Mouse (Mus musculus): ENCODE measurements around the gene Tmem63c. TPM values are rescaled to one million over a fixed set of nuclear protein-coding genes. Genes with fewer than 3 reads are reported as not detected.

Tmem63c gene
- polyA plus RNA-seq, 1 experiment from 2014 or later = 0.04 TPM

GRCm38 (mm10) chr12:86984194-86984555 is 37.0 kb upstream of the Tmem63c start:
- H3K36me3 ChIP-seq (ENCODE audit: insufficient read depth, low read length) = no peaks in the 10 kb centered on the region
- H3K4me2 ChIP-seq (replicated peaks; ENCODE audit: low read depth, low read length) = no peak overlapping the region
- H3K9me3 ChIP-seq (ENCODE audit: low read length) = no peaks in the 10 kb centered on the region
- H3K27me3 ChIP-seq (ENCODE audit: insufficient read depth, low read length) = peaks cover 44% of the 10 kb centered on the region
- no peak overlapping the region for H3K4me3 ChIP-seq (ENCODE audit: low read length)
- ATAC-seq (ENCODE audit: low FRiP score, low TSS enrichment) = peak; percentile 44; the same call in 1 of the 2 replicates
- no peak overlapping the region for H3K9ac ChIP-seq (replicated peaks; ENCODE audit: low read length)
- H3K27ac ChIP-seq (ENCODE audit: low read length) = no peak overlapping the region
- WGBS = 7% methylated on average over 6 of the region's 6 CpGs
- H3K4me1 ChIP-seq (ENCODE audit: insufficient read depth, low read length) = no peaks in the 10 kb centered on the region; the same call in 1 of the 2 replicates

GRCm38 (mm10) chr12:86986562-86986961 is 34.6 kb upstream of the Tmem63c start:
- Histone ChIP-seq H3K4me3 (ENCODE audit: low read length) (no peak overlapping the region), H3K4me2 (replicated peaks; ENCODE audit: low read depth, low read length) (no peak overlapping the region), H3K4me1 (ENCODE audit: insufficient read depth, low read length) (peaks cover 12% of the 10 kb centered on the region), H3K36me3 (ENCODE audit: insufficient read depth, low read length) (no peaks in the 10 kb centered on the region), H3K27ac (ENCODE audit: low read length) (no peak overlapping the region), H3K9ac (replicated peaks; ENCODE audit: low read length) (no peak overlapping the region), H3K27me3 (ENCODE audit: insufficient read depth, low read length) (peaks cover 66% of the 10 kb centered on the region), H3K9me3 (ENCODE audit: low read length) (no peaks in the 10 kb centered on the region)
- no peak for ATAC-seq (ENCODE audit: low FRiP score, low TSS enrichment)
- 69% methylated on average over 4 of the region's 4 CpGs for WGBS

- H3K27me3 ChIP-seq (ENCODE audit: insufficient read depth, low read length) = peaks cover 69% of the 10 kb centered on the region
These were observed 32.9 kb upstream of the Tmem63c start for GRCm38 (mm10) chr12:86988227-86988626.

GRCm38 (mm10) chr12:86989378-86989777 is 31.8 kb upstream of the Tmem63c start:
- Histone ChIP-seq H3K27ac (ENCODE audit: low read length) (no peak overlapping the region), H3K36me3 (ENCODE audit: insufficient read depth, low read length) (no peaks in the 10 kb centered on the region), H3K27me3 (ENCODE audit: insufficient read depth, low read length) (peaks cover 62% of the 10 kb centered on the region), H3K9me3 (ENCODE audit: low read length) (no peaks in the 10 kb centered on the region), H3K4me1 (ENCODE audit: insufficient read depth, low read length) (peaks cover 12% of the 10 kb centered on the region), H3K4me3 (ENCODE audit: low read length) (no peak overlapping the region), H3K9ac (replicated peaks; ENCODE audit: low read length) (no peak overlapping the region), H3K4me2 (replicated peaks; ENCODE audit: low read depth, low read length) (peak overlapping the region; percentile 43; the same call in 1 of the 2 replicates)
- 9% methylated on average over 15 of the region's 15 CpGs for WGBS
- ATAC-seq (ENCODE audit: low FRiP score, low TSS enrichment) = no peak

More at GRCm38 (mm10) chr12:86988227-86988626, 32.9 kb upstream of the Tmem63c start:
- H3K4me1 ChIP-seq (ENCODE audit: insufficient read depth, low read length) = peaks cover 12% of the 10 kb centered on the region
- no peak overlapping the region for H3K4me3 ChIP-seq (ENCODE audit: low read length)
- H3K9ac ChIP-seq (replicated peaks; ENCODE audit: low read length) = no peak overlapping the region
- H3K27ac ChIP-seq (ENCODE audit: low read length) = no peak overlapping the region
- no peak overlapping the region for H3K4me2 ChIP-seq (replicated peaks; ENCODE audit: low read depth, low read length)
- H3K9me3 ChIP-seq (ENCODE audit: low read length) = no peaks in the 10 kb centered on the region
- ATAC-seq (ENCODE audit: low FRiP score, low TSS enrichment) = no peak
- no peaks in the 10 kb centered on the region for H3K36me3 ChIP-seq (ENCODE audit: insufficient read depth, low read length)
- 47% methylated on average over 16 of the region's 16 CpGs for WGBS

- WGBS = 1% methylated on average over 63 of the region's 68 CpGs
- no peak within 1 kb of the TSS for H3K27ac ChIP-seq (ENCODE audit: low read length)
- H3K36me3 ChIP-seq (ENCODE audit: insufficient read depth, low read length) = no peaks in the 10 kb centered on the region
- peak within 1 kb of the TSS; percentile 43 for H3K4me2 ChIP-seq (replicated peaks; ENCODE audit: low read depth, low read length)
- peaks cover 12% of the 10 kb centered on the region for H3K4me1 ChIP-seq (ENCODE audit: insufficient read depth, low read length)
- ATAC-seq (ENCODE audit: low FRiP score, low TSS enrichment) = peak; percentile 82
- H3K27me3 ChIP-seq (ENCODE audit: insufficient read depth, low read length) = peaks cover 55% of the 10 kb centered on the region
- H3K9ac ChIP-seq (replicated peaks; ENCODE audit: low read length) = no peak within 1 kb of the TSS
- H3K4me3 ChIP-seq (ENCODE audit: low read length) = peak within 1 kb of the TSS; percentile 20
- H3K9me3 ChIP-seq (ENCODE audit: low read length) = no peaks in the 10 kb centered on the region
These were observed 31.0 kb upstream of the Tmem63c start, which contains the start of gene Zdhhc22 for GRCm38 (mm10) chr12:86989890-86990754. Gene Zdhhc22 (minus strand): TSS chr12:86990430.

GRCm38 (mm10) chr12:86990755-86991110 is 30.4 kb upstream of the Tmem63c start:
- ATAC-seq (ENCODE audit: low FRiP score, low TSS enrichment) = no peak
- Histone ChIP-seq H3K9ac (replicated peaks; ENCODE audit: low read length) (no peak overlapping the region), H3K9me3 (ENCODE audit: low read length) (no peaks in the 10 kb centered on the region), H3K4me2 (replicated peaks; ENCODE audit: low read depth, low read length) (peak overlapping the region; percentile 43; the same call in 1 of the 2 replicates), H3K4me3 (ENCODE audit: low read length) (no peak overlapping the region), H3K27me3 (ENCODE audit: insufficient read depth, low read length) (peaks cover 49% of the 10 kb centered on the region), H3K4me1 (ENCODE audit: insufficient read depth, low read length) (peaks cover 12% of the 10 kb centered on the region), H3K27ac (ENCODE audit: low read length) (no peak overlapping the region), H3K36me3 (ENCODE audit: insufficient read depth, low read length) (no peaks in the 10 kb centered on the region)
- 38% methylated on average over 2 of the region's 2 CpGs for WGBS

- Histone ChIP-seq H3K36me3 (ENCODE audit: insufficient read depth, low read length) (no peaks in the 10 kb centered on the region), H3K4me2 (replicated peaks; ENCODE audit: low read depth, low read length) (no peak overlapping the region), H3K27ac (ENCODE audit: low read length) (no peak overlapping the region), H3K9ac (replicated peaks; ENCODE audit: low read length) (no peak overlapping the region), H3K4me1 (ENCODE audit: insufficient read depth, low read length) (peaks cover 12% of the 10 kb centered on the region), H3K27me3 (ENCODE audit: insufficient read depth, low read length) (peaks cover 31% of the 10 kb centered on the region), H3K9me3 (ENCODE audit: low read length) (no peaks in the 10 kb centered on the region), H3K4me3 (ENCODE audit: low read length) (no peak overlapping the region)
- ATAC-seq (ENCODE audit: low FRiP score, low TSS enrichment) = no peak
- 33% methylated on average over 4 of the region's 4 CpGs for WGBS
These were observed 27.0 kb upstream of the Tmem63c start for GRCm38 (mm10) chr12:86994166-86994565.

GRCm38 (mm10) chr12:86994776-86995175 is 26.4 kb upstream of the Tmem63c start:
- Histone ChIP-seq H3K27ac (ENCODE audit: low read length) (no peak overlapping the region), H3K9ac (replicated peaks; ENCODE audit: low read length) (no peak overlapping the region), H3K4me3 (ENCODE audit: low read length) (no peak overlapping the region), H3K4me1 (ENCODE audit: insufficient read depth, low read length) (peaks cover 7% of the 10 kb centered on the region), H3K27me3 (ENCODE audit: insufficient read depth, low read length) (peaks cover 25% of the 10 kb centered on the region), H3K4me2 (replicated peaks; ENCODE audit: low read depth, low read length) (no peak overlapping the region), H3K9me3 (ENCODE audit: low read length) (no peaks in the 10 kb centered on the region), H3K36me3 (ENCODE audit: insufficient read depth, low read length) (no peaks in the 10 kb centered on the region)
- WGBS = 51% methylated on average over 3 of the region's 3 CpGs
- no peak for ATAC-seq (ENCODE audit: low FRiP score, low TSS enrichment)

- Histone ChIP-seq H3K9ac (replicated peaks; ENCODE audit: low read length) (no peak overlapping the region), H3K27me3 (ENCODE audit: insufficient read depth, low read length) (peaks cover 13% of the 10 kb centered on the region), H3K4me3 (ENCODE audit: low read length) (no peak overlapping the region), H3K4me2 (replicated peaks; ENCODE audit: low read depth, low read length) (no peak overlapping the region), H3K9me3 (ENCODE audit: low read length) (no peaks in the 10 kb centered on the region), H3K36me3 (ENCODE audit: insufficient read depth, low read length) (no peaks in the 10 kb centered on the region), H3K27ac (ENCODE audit: low read length) (no peak overlapping the region), H3K4me1 (ENCODE audit: insufficient read depth, low read length) (no peaks in the 10 kb centered on the region)
- WGBS = 76% methylated on average over 6 of the region's 6 CpGs
- no peak for ATAC-seq (ENCODE audit: low FRiP score, low TSS enrichment)
These were observed 25.2 kb upstream of the Tmem63c start for GRCm38 (mm10) chr12:86995931-86996330.

GRCm38 (mm10) chr12:86998699-86999098 is 22.4 kb upstream of the Tmem63c start:
- no peaks in the 10 kb centered on the region for H3K4me1 ChIP-seq (ENCODE audit: insufficient read depth, low read length)
- WGBS = 87% methylated on average over 4 of the region's 4 CpGs
- H3K36me3 ChIP-seq (ENCODE audit: insufficient read depth, low read length) = no peaks in the 10 kb centered on the region
- H3K27ac ChIP-seq (ENCODE audit: low read length) = no peak overlapping the region
- ATAC-seq (ENCODE audit: low FRiP score, low TSS enrichment) = no peak
- no peaks in the 10 kb centered on the region for H3K27me3 ChIP-seq (ENCODE audit: insufficient read depth, low read length)
- no peak overlapping the region for H3K4me3 ChIP-seq (ENCODE audit: low read length)
- no peaks in the 10 kb centered on the region for H3K9me3 ChIP-seq (ENCODE audit: low read length)
- no peak overlapping the region for H3K4me2 ChIP-seq (replicated peaks; ENCODE audit: low read depth, low read length)
- no peak overlapping the region for H3K9ac ChIP-seq (replicated peaks; ENCODE audit: low read length)
